Mouse (Mus musculus): ENCODE data around the gene 1110017D15Rik.

DNA sequence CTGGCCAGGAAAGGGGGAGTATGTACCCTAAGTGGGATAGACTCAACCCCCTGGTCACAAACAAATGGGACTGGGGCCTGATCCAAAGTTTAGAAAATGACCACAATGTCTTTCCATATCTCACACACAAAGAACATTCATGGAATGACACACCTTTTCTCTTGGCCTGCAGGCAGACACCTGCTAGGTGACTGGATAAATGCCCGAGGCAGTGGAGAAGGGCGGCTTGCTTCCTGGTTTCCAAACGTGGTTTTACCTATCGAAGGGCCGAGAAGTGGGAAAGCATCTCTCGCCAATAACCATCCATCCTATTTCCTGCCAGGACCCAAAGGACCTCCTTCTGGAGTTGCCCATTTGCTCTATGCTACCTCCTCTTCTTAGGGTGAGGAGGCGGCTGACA, 24.2 kb downstream of the 1110017D15Rik start:
- TF ChIP-seq CTCF (IDR thresholded peaks at IDR 0.05; ENCODE audit: borderline replicate concordance, control insufficient read depth, extremely low read depth, insufficient read depth, low read length, poor library complexity) (no peak), POLR2A (IDR thresholded peaks at IDR 0.05; ENCODE audit: control insufficient read depth, extremely low read depth, insufficient read depth, low read length, poor library complexity) (no peak)

Measured in thymus, adult 2 months (tissue).